Mouse (Mus musculus) ES-E14 (cell line): ENCODE data around the gene Pitpnm3.

Experiments
- HCFC1 ChIP-seq: IDR thresholded peaks from 2 replicates; pipeline ENCODE4 v1.6.1; 2012; ENCODE audit warnings: low read length, inconsistent platforms, borderline replicate concordance; ENCODE audit not compliant: insufficient read depth
- ZC3H11A ChIP-seq: IDR thresholded peaks from 2 replicates; pipeline ENCODE4 v1.6.1; 2012; ENCODE audit warnings: low read depth, mild to moderate bottlenecking, inconsistent platforms, low read length, borderline replicate concordance

- no peak for TF ChIP-seq HCFC1
- no peak for TF ChIP-seq ZC3H11A
Measured at GRCm38 (mm10) chr11:72175966-72176365, 40.4 kb upstream of the Pitpnm3 start.
